Mouse (Mus musculus) embryonic facial prominence, embryonic 12.5 days (tissue): ENCODE results near the gene Slc11a2. TPM values are rescaled to one million over a fixed set of nuclear protein-coding genes. Genes with fewer than 3 reads are reported as not detected.

ENCODE experiments used
- ATAC-seq: fragments of 200-750 bp; cut with Nextera tagmentation; 2 replicates; pipeline ENCODE4 v1.8.0; 2017; ENCODE audit not compliant: insufficient number of reproducible peaks, insufficient read depth, low FRiP score, low TSS enrichment
- H3K27ac ChIP-seq: fragments of 300-500 bp; sonication (generic); 2 replicates; pipeline ENCODE4 v1.5.1; 2016; ENCODE audit warnings: mild to moderate bottlenecking
- H3K27me3 ChIP-seq: fragments of 300-500 bp; sonication (generic); 2 replicates; pipeline ENCODE4 v1.6.1; 2016; ENCODE audit warnings: mild to moderate bottlenecking, moderate library complexity
- H3K36me3 ChIP-seq: fragments of 300-500 bp; sonication (generic); 2 replicates; pipeline ENCODE4 v1.6.1; 2016; ENCODE audit warnings: mild to moderate bottlenecking
- H3K4me1 ChIP-seq: fragments of 300-500 bp; sonication (generic); 2 replicates; pipeline ENCODE4 v1.6.1; 2016
- H3K4me2 ChIP-seq: fragments of 300-500 bp; sonication (generic); replicated peaks from 2 replicates; pipeline ENCODE4 v1.6.1; 2016; ENCODE audit warnings: mild to moderate bottlenecking, moderate library complexity
- H3K4me3 ChIP-seq: fragments of 300-500 bp; sonication (generic); 2 replicates; pipeline ENCODE4 v1.5.1; 2016; ENCODE audit warnings: mild to moderate bottlenecking
- H3K9ac ChIP-seq: fragments of 300-500 bp; sonication (generic); 2 replicates; pipeline ENCODE4 v1.6.1; 2016; ENCODE audit warnings: mild to moderate bottlenecking, moderate library complexity
- H3K9me3 ChIP-seq: fragments of 300-500 bp; sonication (generic); 2 replicates; pipeline ENCODE4 v1.6.1; 2016; ENCODE audit warnings: mild to moderate bottlenecking, moderate library complexity
- WGBS: fragments of 180-500 bp; shearing (Covaris S2); methylation state at CpG from one replicate; pipeline ENCODE4 v1.1.7; 2016; 5-methylcytosine and 5-hydroxymethylcytosine counted together
- polyA plus RNA-seq: library from polyadenylated mRNA; unstranded; fragments of >200 nt; fragmentation: Nextera tagmentation; extraction: Ambion mirVana; gene quantifications from 2 replicates; pipeline ENCODE4 v1.2.1, GENCODE M21; 2016

Gene Slc11a2
- polyA plus RNA-seq = 22.3 and 23.0 TPM in 2 replicates

DNA sequence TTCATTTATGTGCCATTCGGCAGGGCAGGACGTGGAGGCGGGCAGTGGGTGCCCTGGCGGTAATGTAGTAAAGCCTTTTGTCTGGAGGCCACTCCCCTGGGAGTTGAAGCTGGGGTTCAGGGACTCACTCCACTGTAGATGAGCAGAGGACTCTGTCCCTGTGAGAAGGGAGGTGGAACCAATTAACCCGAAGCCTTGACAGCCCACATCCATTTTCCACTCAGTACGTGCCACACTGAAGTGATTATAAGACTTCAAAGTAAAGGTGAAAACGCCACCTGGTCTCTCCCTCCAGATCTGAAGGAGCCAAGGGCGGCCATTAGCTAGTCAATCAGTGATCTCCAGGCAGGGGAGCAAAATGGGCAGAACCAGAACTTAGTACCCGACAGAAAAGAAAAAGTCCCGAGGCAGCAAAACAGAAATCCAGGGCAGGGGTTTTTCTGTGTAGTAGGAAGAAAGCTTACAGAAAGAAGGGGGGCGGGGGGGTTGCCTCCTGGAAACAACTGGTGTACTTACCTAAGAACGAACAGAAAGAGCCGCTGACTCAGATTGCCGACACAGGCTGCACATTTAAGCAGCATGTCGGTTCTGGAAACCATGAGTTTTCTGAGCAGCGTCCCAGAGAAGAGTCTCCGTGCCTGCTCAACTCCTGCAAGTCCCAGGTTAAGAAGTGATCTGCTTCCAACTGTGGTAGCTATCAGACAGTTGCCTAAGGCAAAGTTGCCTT, at the start of gene Slc11a2:
Gene Slc11a2, minus strand, starts transcription at position 677 of the 727 bp plus-strand sequence.
- WGBS = 12% methylated on average over 17 of the region's 17 CpGs
- ATAC-seq = no peak

DNA sequence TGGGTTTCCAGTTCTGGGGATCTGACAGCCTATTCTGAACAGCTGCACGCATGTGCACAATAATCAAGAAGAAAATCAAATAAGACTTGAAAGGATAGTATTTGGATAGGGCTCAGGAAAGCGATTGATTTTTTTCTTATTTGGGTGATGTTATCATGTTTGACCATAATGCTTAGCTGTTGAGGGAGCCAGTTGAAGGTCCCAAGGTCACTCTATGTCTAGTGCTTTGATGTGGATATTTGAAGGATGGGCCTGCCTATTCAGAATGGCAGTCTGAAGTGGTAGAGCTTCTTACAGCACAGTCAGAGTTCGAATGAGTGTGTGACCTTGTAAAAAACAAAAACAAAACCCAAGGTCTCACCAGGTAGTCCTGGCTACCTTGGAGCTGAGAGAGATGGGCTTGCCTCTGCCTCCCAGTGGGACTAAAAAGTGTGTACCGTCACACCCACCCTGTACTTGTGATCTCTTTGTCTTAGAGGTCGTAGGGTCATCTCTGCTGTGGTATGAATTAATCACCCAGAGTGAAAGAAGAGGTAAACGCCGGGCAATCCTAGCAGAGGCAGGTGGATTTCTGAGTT, 49.1 kb upstream of the Slc11a2 start:
- peaks cover 11% of the 10 kb centered on the region for H3K4me1 ChIP-seq
- H3K27ac ChIP-seq = no peak overlapping the region
- no peak overlapping the region for H3K9ac ChIP-seq
- H3K36me3 ChIP-seq = peaks cover 63% of the 10 kb centered on the region
- no peak for ATAC-seq
- WGBS = 81% methylated on average over 7 of the region's 7 CpGs
- no peak overlapping the region for H3K4me3 ChIP-seq
- H3K4me2 ChIP-seq = no peak overlapping the region
- H3K9me3 ChIP-seq = no peaks in the 10 kb centered on the region
- no peaks in the 10 kb centered on the region for H3K27me3 ChIP-seq

More for the DNA sequence above, at the start of gene Slc11a2:
- H3K27me3 ChIP-seq = peaks cover 20% of the 10 kb centered on the region; the same call in 1 of the 2 replicates
- H3K9me3 ChIP-seq = no peaks in the 10 kb centered on the region
- H3K4me3 ChIP-seq = peak within 1 kb of the TSS; percentile 95
- H3K36me3 ChIP-seq = no peaks in the 10 kb centered on the region
- no peak within 1 kb of the TSS for H3K27ac ChIP-seq
- H3K4me2 ChIP-seq = peak within 1 kb of the TSS; percentile 80
- peak within 1 kb of the TSS; percentile 3; the same call in 1 of the 2 replicates for H3K9ac ChIP-seq
- peaks cover 21% of the 10 kb centered on the region for H3K4me1 ChIP-seq

DNA sequence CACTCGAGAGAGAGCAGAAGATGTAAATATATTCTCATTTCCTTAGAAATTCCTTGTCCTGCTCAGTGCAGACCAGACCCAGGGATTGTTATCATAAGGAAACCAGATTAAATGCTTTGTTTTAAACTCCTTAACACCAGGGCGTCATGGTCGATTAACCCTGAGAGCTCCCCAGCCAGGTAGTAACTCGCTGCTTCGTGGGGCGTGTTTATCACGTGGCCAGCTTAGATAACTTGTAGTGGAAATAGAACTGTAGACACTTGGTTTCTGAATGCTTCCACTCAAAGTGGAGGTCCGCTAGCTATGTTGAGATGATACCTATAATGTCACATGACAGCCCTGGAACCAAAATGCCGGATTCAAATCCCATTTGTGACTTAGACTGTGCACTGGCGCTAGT, 45.2 kb upstream of the Slc11a2 start:
- Histone ChIP-seq H3K4me3 (peak overlapping the region; percentile 80), H3K27me3 (no peaks in the 10 kb centered on the region), H3K9ac (peak overlapping the region; percentile 74; the same call in 1 of the 2 replicates), H3K36me3 (peaks cover 28% of the 10 kb centered on the region), H3K9me3 (no peaks in the 10 kb centered on the region), H3K27ac (no peak overlapping the region), H3K4me2 (peak overlapping the region; percentile 82), H3K4me1 (peaks cover 17% of the 10 kb centered on the region)
- ATAC-seq = no peak
- 60% methylated on average over 10 of the region's 10 CpGs for WGBS

DNA sequence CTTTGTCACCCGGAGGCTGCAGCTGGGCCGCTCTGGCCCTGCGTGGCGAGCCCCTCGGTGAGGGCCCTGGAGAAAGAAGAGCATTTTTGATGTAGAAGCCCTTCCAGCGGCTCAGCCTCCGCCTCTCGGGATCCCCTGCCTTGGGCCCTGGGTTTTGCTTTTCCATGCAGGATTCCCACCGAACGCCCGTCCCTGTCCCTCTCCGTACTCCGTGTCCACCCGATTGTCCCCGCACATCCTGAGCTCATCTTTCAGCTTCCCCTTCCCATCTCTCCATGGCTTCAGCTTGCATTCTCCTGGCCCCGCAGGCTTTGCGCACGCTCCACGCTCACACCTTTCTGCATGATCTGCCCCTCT, 44.3 kb upstream of the Slc11a2 start:
- Histone ChIP-seq H3K36me3 (peaks cover 22% of the 10 kb centered on the region), H3K27ac (peak overlapping the region; percentile 60; the same call in 1 of the 2 replicates), H3K4me2 (peak overlapping the region; percentile 82), H3K27me3 (no peaks in the 10 kb centered on the region), H3K9me3 (no peaks in the 10 kb centered on the region), H3K4me1 (peaks cover 17% of the 10 kb centered on the region), H3K4me3 (peak overlapping the region; percentile 80), H3K9ac (peak overlapping the region; percentile 74)
- ATAC-seq = peak; percentile 35
- under 1% methylated on average over 16 of the region's 19 CpGs for WGBS

DNA sequence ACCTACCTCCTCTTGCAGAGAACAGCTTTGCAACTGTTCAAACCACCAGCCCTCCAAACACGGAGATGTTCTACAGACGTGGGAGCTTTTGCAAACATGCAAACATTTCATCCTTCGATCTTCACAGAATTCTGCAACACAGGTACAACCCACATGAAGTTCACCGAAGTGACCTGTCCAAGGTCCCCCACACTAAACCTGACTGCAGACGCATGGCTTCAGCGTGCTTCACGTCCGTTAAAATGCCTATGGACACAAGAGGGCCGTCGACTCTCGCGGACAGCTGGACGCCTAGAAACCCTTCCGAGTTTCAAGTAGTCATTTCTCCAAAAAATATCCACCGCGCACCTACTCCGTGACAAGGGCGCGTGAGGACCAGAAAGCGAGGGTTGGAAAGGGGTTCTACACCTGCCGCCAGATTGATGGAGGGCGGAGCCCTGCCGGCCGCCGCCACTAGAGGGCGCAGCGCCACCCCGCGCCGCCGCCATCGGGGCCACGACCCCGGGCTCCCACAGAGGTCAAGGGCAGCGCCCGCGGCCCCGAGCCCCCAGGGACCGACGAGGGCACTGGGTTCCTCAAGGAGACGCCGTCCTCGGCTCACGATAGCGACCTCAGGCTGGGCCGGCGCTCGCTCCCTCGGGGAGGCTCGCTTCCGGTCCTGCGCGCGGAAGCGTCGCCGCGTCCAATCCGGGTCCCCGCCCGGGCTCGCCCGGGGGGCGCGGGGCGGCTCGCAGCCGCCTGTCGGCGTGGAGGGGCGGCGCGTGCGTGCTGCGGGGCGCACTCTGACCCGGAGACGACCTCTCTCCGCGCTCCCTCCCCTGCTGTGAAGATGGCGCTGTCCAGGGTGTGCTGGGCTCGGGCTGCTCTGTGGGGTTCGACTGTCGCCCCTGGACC, 43.7 kb upstream of the Slc11a2 start, which contains the start of gene Letmd1:
Gene Letmd1, plus strand, starts transcription at position 729 of the 894 bp plus-strand sequence.
- Histone ChIP-seq H3K27ac (peak within 1 kb of the TSS; percentile 60; the same call in 1 of the 2 replicates), H3K36me3 (peaks cover 19% of the 10 kb centered on the region), H3K4me2 (peak within 1 kb of the TSS; percentile 82), H3K4me3 (peak within 1 kb of the TSS; percentile 80), H3K9ac (peak within 1 kb of the TSS; percentile 74), H3K27me3 (no peaks in the 10 kb centered on the region), H3K9me3 (no peaks in the 10 kb centered on the region), H3K4me1 (peaks cover 17% of the 10 kb centered on the region)
- peak; percentile 89 for ATAC-seq
- WGBS = 2% methylated on average over 83 of the region's 84 CpGs

DNA sequence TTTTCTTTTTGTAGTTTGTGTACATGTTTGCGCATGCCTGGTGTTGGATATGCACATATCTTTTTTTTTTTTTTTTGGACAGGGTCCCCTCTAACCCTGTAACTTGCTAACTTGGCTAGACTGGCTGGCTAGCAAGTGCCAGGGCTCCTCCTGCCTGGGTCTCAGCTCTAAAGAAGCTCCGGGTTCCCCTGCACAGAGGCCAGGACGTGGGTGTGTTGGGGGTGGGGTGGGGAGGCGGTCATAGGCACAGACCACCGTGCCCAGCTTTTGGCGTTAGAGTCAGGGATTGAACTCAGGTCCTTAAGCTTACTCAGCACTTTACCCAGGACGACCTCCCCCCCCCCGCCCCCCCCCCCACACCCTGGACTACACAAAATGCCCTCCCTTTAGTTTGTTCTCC, 42.9 kb upstream of the Slc11a2 start:
- WGBS = 35% methylated on average over 8 of the region's 8 CpGs
- H3K27ac ChIP-seq = no peak overlapping the region
- H3K4me3 ChIP-seq = peak overlapping the region; percentile 80
- peaks cover 16% of the 10 kb centered on the region for H3K36me3 ChIP-seq
- H3K4me1 ChIP-seq = peaks cover 17% of the 10 kb centered on the region
- H3K9me3 ChIP-seq = no peaks in the 10 kb centered on the region
- no peak overlapping the region for H3K9ac ChIP-seq
- no peaks in the 10 kb centered on the region for H3K27me3 ChIP-seq
- H3K4me2 ChIP-seq = peak overlapping the region; percentile 82
- no peak for ATAC-seq

DNA sequence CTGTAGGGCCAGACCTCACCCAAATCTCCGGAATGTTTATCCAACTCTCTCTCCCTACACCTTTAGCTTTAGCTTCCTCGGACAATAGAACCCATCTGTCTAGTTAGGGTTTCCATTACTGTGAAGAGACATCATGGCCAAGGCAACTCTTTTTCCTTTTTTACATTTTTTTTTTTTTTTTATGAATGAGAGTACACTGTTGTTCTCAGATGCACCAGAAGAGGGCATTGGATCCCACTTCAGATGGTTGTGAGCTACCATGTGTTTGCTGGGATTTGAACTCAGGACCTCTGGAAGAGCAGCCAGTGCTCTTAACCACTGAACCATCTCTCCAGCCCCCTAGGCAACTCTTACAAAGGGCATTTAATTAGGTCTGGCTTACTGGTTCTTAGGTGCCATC, 40.6 kb upstream of the Slc11a2 start:
- Histone ChIP-seq H3K4me2 (no peak overlapping the region), H3K4me3 (no peak overlapping the region), H3K27me3 (no peaks in the 10 kb centered on the region), H3K9ac (no peak overlapping the region), H3K36me3 (no peaks in the 10 kb centered on the region), H3K27ac (no peak overlapping the region), H3K4me1 (peaks cover 17% of the 10 kb centered on the region), H3K9me3 (no peaks in the 10 kb centered on the region)
- 74% methylated on average over 2 of the region's 2 CpGs for WGBS
- no peak for ATAC-seq

DNA sequence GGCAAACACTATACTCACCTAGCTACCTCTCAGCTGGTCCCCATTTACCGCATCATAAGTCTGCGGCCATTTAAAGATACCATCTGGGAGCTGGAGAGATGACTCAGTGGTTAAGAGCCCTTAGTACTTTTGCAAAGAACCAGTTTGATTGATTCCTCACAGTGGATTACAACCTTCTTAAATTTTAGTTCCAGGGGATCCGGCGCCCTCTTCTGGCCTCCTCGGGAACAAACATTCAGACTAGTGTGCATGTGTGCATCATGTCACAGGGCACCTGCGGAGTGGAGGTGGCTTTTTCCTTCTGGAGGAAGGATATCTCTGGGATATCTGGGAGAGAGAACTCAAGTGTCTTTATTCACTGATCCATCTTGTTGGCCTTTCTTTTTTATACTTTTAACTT, 38.8 kb upstream of the Slc11a2 start:
- no peak overlapping the region for H3K27ac ChIP-seq
- H3K9ac ChIP-seq = no peak overlapping the region
- peaks cover 6% of the 10 kb centered on the region for H3K4me1 ChIP-seq
- WGBS = 25% methylated on average over 6 of the region's 6 CpGs
- H3K9me3 ChIP-seq = no peaks in the 10 kb centered on the region
- no peaks in the 10 kb centered on the region for H3K36me3 ChIP-seq
- no peak overlapping the region for H3K4me3 ChIP-seq
- no peak for ATAC-seq
- H3K4me2 ChIP-seq = no peak overlapping the region
- H3K27me3 ChIP-seq = 0 out of 2 replicates have a peak, but pooled peaks cover 3% of the 10 kb centered on the region

DNA sequence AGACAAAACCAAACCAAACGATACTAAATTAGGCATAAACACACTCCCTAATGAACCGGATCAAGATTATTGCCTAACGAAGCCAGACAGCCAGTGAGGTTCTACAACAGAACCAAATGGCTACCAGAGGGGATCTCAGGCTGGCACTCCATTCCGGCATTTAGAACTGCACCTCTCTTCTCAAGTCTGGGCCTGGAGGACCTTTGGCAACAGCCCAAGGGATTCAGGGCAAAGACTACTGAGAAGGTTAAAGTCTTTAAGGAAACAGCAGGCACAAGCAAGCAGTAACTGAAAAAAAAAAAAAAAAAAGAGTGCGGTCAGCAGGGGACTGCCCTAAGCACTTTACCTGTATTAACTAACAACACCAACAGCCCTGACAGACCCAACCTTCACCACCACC, 37.2 kb upstream of the Slc11a2 start:
- Histone ChIP-seq H3K4me1 (0 out of 2 replicates have a peak, but pooled peaks cover 2% of the 10 kb centered on the region), H3K9ac (no peak overlapping the region), H3K9me3 (no peaks in the 10 kb centered on the region), H3K4me3 (no peak overlapping the region), H3K4me2 (no peak overlapping the region), H3K27ac (no peak overlapping the region), H3K27me3 (0 out of 2 replicates have a peak, but pooled peaks cover 3% of the 10 kb centered on the region), H3K36me3 (no peaks in the 10 kb centered on the region)
- no peak for ATAC-seq
- 80% methylated on average over 5 of the region's 5 CpGs for WGBS

DNA sequence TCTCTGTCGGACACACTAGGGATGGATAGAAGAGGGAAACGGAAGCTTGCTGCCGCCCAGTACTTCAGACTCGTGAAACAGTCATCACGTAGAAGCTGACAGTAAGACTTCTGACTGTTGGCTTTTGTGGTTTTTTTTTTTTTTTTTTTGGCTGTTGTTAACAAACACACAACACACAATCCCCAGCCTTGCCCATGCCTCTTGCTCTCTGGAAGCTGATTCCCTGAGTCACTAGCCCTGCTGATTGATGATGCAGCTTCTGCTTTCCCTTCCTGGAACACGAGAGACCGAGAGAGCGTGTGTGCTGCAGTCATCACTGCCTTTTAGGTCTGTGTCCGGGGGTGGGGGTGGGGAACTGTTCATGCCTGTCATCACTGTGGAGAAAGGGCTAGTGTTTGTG, 36.8 kb upstream of the Slc11a2 start:
- 0 out of 2 replicates have a peak, but pooled peaks cover 2% of the 10 kb centered on the region for H3K4me1 ChIP-seq
- no peaks in the 10 kb centered on the region for H3K9me3 ChIP-seq
- no peak overlapping the region for H3K4me2 ChIP-seq
- H3K9ac ChIP-seq = no peak overlapping the region
- 67% methylated on average over 9 of the region's 9 CpGs for WGBS
- no peak overlapping the region for H3K27ac ChIP-seq
- ATAC-seq = no peak
- H3K4me3 ChIP-seq = no peak overlapping the region
- H3K27me3 ChIP-seq = 0 out of 2 replicates have a peak, but pooled peaks cover 3% of the 10 kb centered on the region
- no peaks in the 10 kb centered on the region for H3K36me3 ChIP-seq

DNA sequence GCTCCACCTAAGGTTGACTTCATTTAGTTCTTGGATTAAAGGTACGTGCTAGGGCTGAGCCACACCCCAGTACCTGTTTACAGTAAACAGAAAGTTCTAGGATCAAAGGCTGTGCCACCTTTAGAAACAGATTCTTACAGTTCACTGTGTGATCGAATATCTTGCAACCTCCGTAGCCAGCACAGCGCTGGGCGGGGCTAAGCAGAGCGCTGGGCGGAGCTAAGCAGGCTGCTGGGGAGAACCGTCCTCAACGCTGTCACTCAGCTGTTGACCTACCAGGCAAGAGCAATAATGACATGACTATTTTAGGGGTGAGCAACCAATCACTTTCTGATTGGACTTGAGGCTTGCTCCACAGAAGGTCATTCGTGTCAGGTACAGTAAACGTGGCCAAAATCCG, 36.1 kb upstream of the Slc11a2 start:
- Histone ChIP-seq H3K9ac (no peak overlapping the region), H3K27ac (no peak overlapping the region), H3K27me3 (0 out of 2 replicates have a peak, but pooled peaks cover 3% of the 10 kb centered on the region), H3K4me2 (peak overlapping the region; percentile 38), H3K9me3 (no peaks in the 10 kb centered on the region), H3K36me3 (no peaks in the 10 kb centered on the region), H3K4me3 (no peak overlapping the region), H3K4me1 (0 out of 2 replicates have a peak, but pooled peaks cover 2% of the 10 kb centered on the region)
- WGBS = 10% methylated on average over 12 of the region's 12 CpGs
- ATAC-seq = no peak
